Mouse (Mus musculus): Measurements from ENCODE around the gene Coa4. TPM values are rescaled to one million over a fixed set of nuclear protein-coding genes. Genes with fewer than 3 reads are reported as not detected.

Coa4 gene
- polyA plus RNA-seq, 1 experiment: 29.7 TPM

- TF ChIP-seq POLR2A (IDR thresholded peaks at IDR 0.05; ENCODE audit: borderline replicate concordance, low read depth, low read length) (no peak), CTCF (IDR thresholded peaks at IDR 0.05; ENCODE audit: low read depth, low read length) (no peak)
- no peak overlapping the region for H3K27ac ChIP-seq (ENCODE audit: insufficient read depth, low read depth, low read length)
- no peaks in the 10 kb centered on the region for H3K4me1 ChIP-seq (ENCODE audit: control insufficient read depth, insufficient read depth, low read length)
- no peak overlapping the region for H3K4me3 ChIP-seq (ENCODE audit: insufficient read depth, low read length)
Observed at GRCm38 (mm10) chr7:100524669-100525068, 12.2 kb upstream of the Coa4 start.

- Histone ChIP-seq H3K27ac (ENCODE audit: insufficient read depth, low read depth, low read length) (peak overlapping the region; percentile 80), H3K4me3 (ENCODE audit: insufficient read depth, low read length) (peak overlapping the region; percentile 25; the same call in 1 of the 2 replicates), H3K4me1 (ENCODE audit: control insufficient read depth, insufficient read depth, low read length) (peaks cover 37% of the 10 kb centered on the region)
- TF ChIP-seq CTCF (IDR thresholded peaks at IDR 0.05; ENCODE audit: low read depth, low read length) (no peak), POLR2A (IDR thresholded peaks at IDR 0.05; ENCODE audit: borderline replicate concordance, low read depth, low read length) (no peak)
Observed at GRCm38 (mm10) chr7:100530766-100531165, 6.1 kb upstream of the Coa4 start.

- H3K27ac ChIP-seq (ENCODE audit: insufficient read depth, low read depth, low read length): peak overlapping the region; percentile 97
- TF ChIP-seq POLR2A (IDR thresholded peaks at IDR 0.05; ENCODE audit: borderline replicate concordance, low read depth, low read length) (no peak), CTCF (IDR thresholded peaks at IDR 0.05; ENCODE audit: low read depth, low read length) (no peak)
Observed at GRCm38 (mm10) chr7:100533503-100533902, 3.4 kb upstream of the Coa4 start.

GRCm38 (mm10) chr7:100534216-100534615 lies 2.7 kb upstream of the Coa4 start:
- H3K4me1 ChIP-seq (ENCODE audit: control insufficient read depth, insufficient read depth, low read length): peaks cover 47% of the 10 kb centered on the region
- no peak for TF ChIP-seq CTCF (IDR thresholded peaks at IDR 0.05; ENCODE audit: low read depth, low read length)
- TF ChIP-seq POLR2A (IDR thresholded peaks at IDR 0.05; ENCODE audit: borderline replicate concordance, low read depth, low read length): no peak
- H3K27ac ChIP-seq (ENCODE audit: insufficient read depth, low read depth, low read length): peak overlapping the region; percentile 97
- H3K4me3 ChIP-seq (ENCODE audit: insufficient read depth, low read length): peak overlapping the region; percentile 42

More at GRCm38 (mm10) chr7:100533503-100533902, 3.4 kb upstream of the Coa4 start:
- Histone ChIP-seq H3K4me3 (ENCODE audit: insufficient read depth, low read length) (peak overlapping the region; percentile 27), H3K4me1 (ENCODE audit: control insufficient read depth, insufficient read depth, low read length) (peaks cover 43% of the 10 kb centered on the region)

- TF ChIP-seq POLR2A (IDR thresholded peaks at IDR 0.05; ENCODE audit: borderline replicate concordance, low read depth, low read length) (no peak), CTCF (IDR thresholded peaks at IDR 0.05; ENCODE audit: low read depth, low read length) (no peak)
- Histone ChIP-seq H3K4me3 (ENCODE audit: insufficient read depth, low read length) (no peak overlapping the region), H3K27ac (ENCODE audit: insufficient read depth, low read depth, low read length) (no peak overlapping the region), H3K4me1 (ENCODE audit: control insufficient read depth, insufficient read depth, low read length) (peaks cover 47% of the 10 kb centered on the region)
Observed at GRCm38 (mm10) chr7:100535831-100536230, 1.0 kb upstream of the Coa4 start.

- Histone ChIP-seq H3K4me3 (ENCODE audit: insufficient read depth, low read length) (peak overlapping the region; percentile 95), H3K27ac (ENCODE audit: insufficient read depth, low read depth, low read length) (peak overlapping the region; percentile 86), H3K4me1 (ENCODE audit: control insufficient read depth, insufficient read depth, low read length) (peaks cover 34% of the 10 kb centered on the region)
- TF ChIP-seq POLR2A (IDR thresholded peaks at IDR 0.05; ENCODE audit: borderline replicate concordance, low read depth, low read length) (no peak), CTCF (IDR thresholded peaks at IDR 0.05; ENCODE audit: low read depth, low read length) (no peak)
Observed at GRCm38 (mm10) chr7:100537519-100537902, 640 bp downstream of the Coa4 start.

- H3K27ac ChIP-seq (ENCODE audit: insufficient read depth, low read depth, low read length): peak overlapping the region; percentile 10; the same call in 1 of the 2 replicates
- TF ChIP-seq POLR2A (IDR thresholded peaks at IDR 0.05; ENCODE audit: borderline replicate concordance, low read depth, low read length) (no peak), CTCF (IDR thresholded peaks at IDR 0.05; ENCODE audit: low read depth, low read length) (no peak)
Observed at GRCm38 (mm10) chr7:100539516-100539915, 2.6 kb downstream of the Coa4 start.

GRCm38 (mm10) chr7:100544437-100544836 lies 7.6 kb downstream of the Coa4 start:
- TF ChIP-seq CTCF (IDR thresholded peaks at IDR 0.05; ENCODE audit: low read depth, low read length) (no peak), POLR2A (IDR thresholded peaks at IDR 0.05; ENCODE audit: borderline replicate concordance, low read depth, low read length) (no peak)
- Histone ChIP-seq H3K4me1 (ENCODE audit: control insufficient read depth, insufficient read depth, low read length) (peaks cover 13% of the 10 kb centered on the region), H3K27ac (ENCODE audit: insufficient read depth, low read depth, low read length) (no peak overlapping the region), H3K4me3 (ENCODE audit: insufficient read depth, low read length) (no peak overlapping the region)

More at GRCm38 (mm10) chr7:100539516-100539915, 2.6 kb downstream of the Coa4 start:
- H3K4me3 ChIP-seq (ENCODE audit: insufficient read depth, low read length): no peak overlapping the region
- H3K4me1 ChIP-seq (ENCODE audit: control insufficient read depth, insufficient read depth, low read length): peaks cover 20% of the 10 kb centered on the region

- no peak for TF ChIP-seq CTCF (IDR thresholded peaks at IDR 0.05; ENCODE audit: low read depth, low read length)
- no peak for TF ChIP-seq POLR2A (IDR thresholded peaks at IDR 0.05; ENCODE audit: borderline replicate concordance, low read depth, low read length)
- peaks cover 13% of the 10 kb centered on the region for H3K4me1 ChIP-seq (ENCODE audit: control insufficient read depth, insufficient read depth, low read length)
- no peak overlapping the region for H3K27ac ChIP-seq (ENCODE audit: insufficient read depth, low read depth, low read length)
- H3K4me3 ChIP-seq (ENCODE audit: insufficient read depth, low read length): no peak overlapping the region
Observed at GRCm38 (mm10) chr7:100547631-100548030, 10.8 kb downstream of the Coa4 start.

GRCm38 (mm10) chr7:100549796-100550195 lies 12.9 kb downstream of the Coa4 start:
- H3K27ac ChIP-seq (ENCODE audit: insufficient read depth, low read depth, low read length): no peak overlapping the region
- H3K4me3 ChIP-seq (ENCODE audit: insufficient read depth, low read length): no peak overlapping the region
- no peak for TF ChIP-seq CTCF (IDR thresholded peaks at IDR 0.05; ENCODE audit: low read depth, low read length)
- no peak for TF ChIP-seq POLR2A (IDR thresholded peaks at IDR 0.05; ENCODE audit: borderline replicate concordance, low read depth, low read length)
- H3K4me1 ChIP-seq (ENCODE audit: control insufficient read depth, insufficient read depth, low read length): peaks cover 15% of the 10 kb centered on the region
